Mouse (Mus musculus): ENCODE data around the gene Gucy1b1. TPM values are rescaled to one million over a fixed set of nuclear protein-coding genes. Genes with fewer than 3 reads are reported as not detected.

Gucy1b1 gene
- total RNA-seq, 2 experiments from 2014 or later: 143 to 157 TPM

Small RNAs within 50 kb of the gene (microRNA-seq; reads per million reads assigned to microRNA genes)
- gene Mir7010: 3.3 reads per million, percentile 4 among the genes with 10 or more reads in this experiment

Other genes starting within 250 kb of the Gucy1b1 start
- gene Ctso, start 142.1 kb downstream of the Gucy1b1 start, total RNA-seq (2021): 1 to 10 TPM; 6.4 to 7.6 TPM
- gene Tdo2, start 98.5 kb downstream of the Gucy1b1 start, total RNA-seq (2021): 1 to 10 TPM; 1.3 to 1.7 TPM
- gene Asic5, start 92.4 kb downstream of the Gucy1b1 start, total RNA-seq (2021): not detected
- gene Gucy1a1, start 71.1 kb upstream of the Gucy1b1 start, total RNA-seq (2021): 100 to 1,000 TPM; 138 to 165 TPM